Mouse (Mus musculus) lung, embryonic 15.5 days (tissue): ENCODE data around the gene Cldnd2. TPM values are rescaled to one million over a fixed set of nuclear protein-coding genes. Genes with fewer than 3 reads are reported as not detected.

Source experiments
- ATAC-seq: fragments of 200-750 bp; cut with Nextera tagmentation; 2 replicates; pipeline ENCODE4 v1.8.0; 2017; ENCODE audit warnings: moderate number of reproducible peaks, borderline replicate concordance; ENCODE audit not compliant: low FRiP score, low TSS enrichment; ENCODE audit errors: extremely low read depth
- H3K27ac ChIP-seq: fragments of 300-500 bp; sonication (generic); 2 replicates; pipeline ENCODE4 v1.5.1; 2015; ENCODE audit warnings: moderate library complexity, mild to moderate bottlenecking, inconsistent platforms
- H3K27me3 ChIP-seq: fragments of 300-500 bp; sonication (generic); 2 replicates; pipeline ENCODE4 v1.6.1; 2015; ENCODE audit warnings: inconsistent platforms
- H3K36me3 ChIP-seq: fragments of 300-500 bp; sonication (generic); 2 replicates; pipeline ENCODE4 v1.6.1; 2015; ENCODE audit warnings: inconsistent platforms
- H3K4me1 ChIP-seq: fragments of 300-500 bp; sonication (generic); 2 replicates; pipeline ENCODE4 v1.6.1; 2015; ENCODE audit warnings: inconsistent platforms
- H3K4me2 ChIP-seq: fragments of 300-500 bp; sonication (generic); 2 replicates; pipeline ENCODE4 v1.6.1; 2015; ENCODE audit warnings: inconsistent platforms, mild to moderate bottlenecking, moderate library complexity
- H3K4me3 ChIP-seq: fragments of 300-500 bp; sonication (generic); 2 replicates; pipeline ENCODE4 v1.5.1; 2015; ENCODE audit warnings: mild to moderate bottlenecking, inconsistent platforms
- H3K9ac ChIP-seq: fragments of 300-500 bp; sonication (generic); 2 replicates; pipeline ENCODE4 v1.6.1; 2015; ENCODE audit warnings: inconsistent platforms
- H3K9me3 ChIP-seq: fragments of 300-500 bp; sonication (generic); 2 replicates; pipeline ENCODE4 v1.6.1; 2016; ENCODE audit warnings: inconsistent platforms
- WGBS: fragments of 180-500 bp; shearing (Covaris S2); methylation state at CpG from one replicate; pipeline ENCODE4 v1.1.7; 2015; 5-methylcytosine and 5-hydroxymethylcytosine counted together
- polyA plus RNA-seq: library from polyadenylated mRNA; unstranded; fragments of >200 nt; fragmentation: Nextera tagmentation; extraction: Ambion mirVana; gene quantifications from 2 replicates; pipeline ENCODE4 v1.2.1, GENCODE M21; 2015

Cldnd2 gene
- polyA plus RNA-seq, 1 experiment from 2014 or later, result not detected

- H3K36me3 ChIP-seq, result peaks cover 40% of the 10 kb centered on the region
- no peaks in the 10 kb centered on the region for H3K9me3 ChIP-seq
- no peak overlapping the region for H3K27ac ChIP-seq
- no peaks in the 10 kb centered on the region for H3K27me3 ChIP-seq
- no peak for ATAC-seq
- no peak overlapping the region for H3K4me3 ChIP-seq
- no peak overlapping the region for H3K4me2 ChIP-seq
- no peak overlapping the region for H3K9ac ChIP-seq
- H3K4me1 ChIP-seq, result no peaks in the 10 kb centered on the region
- WGBS, result 92% methylated on average over 11 of the region's 11 CpGs
Observed at GRCm38 (mm10) chr7:43451726-43452125, 11.1 kb downstream of the Cldnd2 start.

- Histone ChIP-seq H3K4me3 (no peak overlapping the region), H3K9ac (no peak overlapping the region), H3K36me3 (peaks cover 49% of the 10 kb centered on the region), H3K4me2 (no peak overlapping the region), H3K4me1 (no peaks in the 10 kb centered on the region), H3K27me3 (no peaks in the 10 kb centered on the region), H3K9me3 (no peaks in the 10 kb centered on the region), H3K27ac (no peak overlapping the region)
- WGBS, result 39% methylated on average over 4 of the region's 4 CpGs
- no peak for ATAC-seq
Observed at GRCm38 (mm10) chr7:43452609-43453008, 12.0 kb downstream of the Cldnd2 start.

GRCm38 (mm10) chr7:43453599-43454355, 13.2 kb downstream of the Cldnd2 start:
- 79% methylated on average over 14 of the region's 14 CpGs for WGBS
- Histone ChIP-seq H3K27me3 (no peaks in the 10 kb centered on the region), H3K4me2 (no peak overlapping the region), H3K4me1 (no peaks in the 10 kb centered on the region), H3K4me3 (no peak overlapping the region), H3K36me3 (peaks cover 54% of the 10 kb centered on the region), H3K9me3 (no peaks in the 10 kb centered on the region), H3K9ac (no peak overlapping the region), H3K27ac (no peak overlapping the region)
- ATAC-seq, result no peak

DNA sequence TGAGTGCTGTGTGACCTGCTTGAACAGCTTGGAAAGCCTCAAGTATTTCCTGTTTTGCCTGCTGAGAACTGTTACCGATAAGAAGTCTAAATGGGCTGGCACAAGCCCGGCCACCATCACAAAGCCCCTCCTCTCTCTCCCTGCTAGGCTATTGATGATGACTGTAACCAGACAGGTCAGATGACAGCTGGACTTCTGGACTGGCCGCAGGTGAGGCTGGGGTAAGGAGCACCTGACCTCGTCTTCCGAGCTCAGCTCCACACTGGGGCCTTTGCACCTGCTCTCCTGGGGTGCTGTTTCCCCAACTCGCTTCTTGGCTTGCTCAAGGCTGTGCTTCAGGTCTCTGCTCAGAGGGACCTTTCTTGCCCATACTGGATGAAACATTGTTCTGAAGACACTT, 13.8 kb downstream of the Cldnd2 start:
- no peak for ATAC-seq
- Histone ChIP-seq H3K4me3 (no peak overlapping the region), H3K9me3 (no peaks in the 10 kb centered on the region), H3K9ac (no peak overlapping the region), H3K27ac (no peak overlapping the region), H3K36me3 (peaks cover 54% of the 10 kb centered on the region), H3K4me2 (no peak overlapping the region), H3K4me1 (no peaks in the 10 kb centered on the region), H3K27me3 (no peaks in the 10 kb centered on the region)
- 73% methylated on average over 6 of the region's 6 CpGs for WGBS

DNA sequence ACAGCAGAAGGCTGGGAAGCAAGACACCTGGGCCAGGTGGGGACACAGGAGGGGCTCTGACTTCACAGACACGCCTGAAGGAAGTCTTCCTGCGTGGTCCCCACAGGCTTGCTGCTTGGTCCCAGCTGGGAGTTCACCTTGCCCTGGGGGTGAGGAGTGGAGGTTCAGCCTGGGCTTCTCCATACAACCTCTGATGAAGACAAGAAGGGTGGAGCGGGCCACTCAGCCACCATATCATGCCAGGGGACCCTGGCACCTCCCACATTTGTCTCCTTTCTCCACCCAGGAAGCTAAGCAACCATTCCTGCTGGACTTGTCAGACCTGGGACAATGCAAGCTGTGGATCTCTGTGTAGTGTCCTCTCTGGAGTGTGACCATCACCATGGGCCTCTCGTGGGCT, 22.3 kb downstream of the Cldnd2 start, which contains the start of gene Vsig10l:
TSS of gene Vsig10l (plus strand) at position 301 of the 400 bp plus-strand sequence.
- peaks cover 16% of the 10 kb centered on the region for H3K4me1 ChIP-seq
- ATAC-seq, result no peak
- peaks cover 9% of the 10 kb centered on the region for H3K27me3 ChIP-seq
- 57% methylated on average over 4 of the region's 4 CpGs for WGBS
- no peaks in the 10 kb centered on the region for H3K9me3 ChIP-seq
- H3K4me3 ChIP-seq, result no peak within 1 kb of the TSS
- H3K36me3 ChIP-seq, result 0 out of 2 replicates have a peak, but pooled peaks cover 3% of the 10 kb centered on the region
- H3K4me2 ChIP-seq, result no peak within 1 kb of the TSS
- no peak within 1 kb of the TSS for H3K9ac ChIP-seq
- H3K27ac ChIP-seq, result no peak within 1 kb of the TSS

DNA sequence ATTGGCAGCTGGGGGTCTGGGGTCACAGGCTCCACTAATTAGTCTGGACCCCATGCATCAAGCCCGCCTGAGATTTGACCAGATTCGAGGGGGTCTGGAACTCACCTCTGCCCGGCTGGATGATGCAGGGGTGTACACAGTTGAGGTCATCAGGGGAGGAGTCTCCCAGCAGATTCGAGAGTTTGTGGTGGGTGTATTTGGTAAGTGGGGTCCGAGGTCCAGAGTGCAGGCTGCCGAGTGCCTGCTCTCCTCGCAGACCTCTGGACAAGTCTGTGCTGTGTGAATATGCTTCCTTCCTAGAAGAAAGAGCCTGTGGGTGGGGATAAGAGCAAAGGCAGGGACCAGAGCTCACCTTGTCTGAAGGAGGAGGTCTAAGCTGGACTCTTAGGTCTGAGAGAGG, 23.4 kb downstream of the Cldnd2 start:
- Histone ChIP-seq H3K36me3 (no peaks in the 10 kb centered on the region), H3K27ac (no peak overlapping the region), H3K4me1 (peaks cover 16% of the 10 kb centered on the region), H3K9me3 (no peaks in the 10 kb centered on the region), H3K4me2 (no peak overlapping the region), H3K4me3 (no peak overlapping the region), H3K27me3 (peaks cover 9% of the 10 kb centered on the region), H3K9ac (no peak overlapping the region)
- ATAC-seq, result no peak
- 68% methylated on average over 7 of the region's 7 CpGs for WGBS

DNA sequence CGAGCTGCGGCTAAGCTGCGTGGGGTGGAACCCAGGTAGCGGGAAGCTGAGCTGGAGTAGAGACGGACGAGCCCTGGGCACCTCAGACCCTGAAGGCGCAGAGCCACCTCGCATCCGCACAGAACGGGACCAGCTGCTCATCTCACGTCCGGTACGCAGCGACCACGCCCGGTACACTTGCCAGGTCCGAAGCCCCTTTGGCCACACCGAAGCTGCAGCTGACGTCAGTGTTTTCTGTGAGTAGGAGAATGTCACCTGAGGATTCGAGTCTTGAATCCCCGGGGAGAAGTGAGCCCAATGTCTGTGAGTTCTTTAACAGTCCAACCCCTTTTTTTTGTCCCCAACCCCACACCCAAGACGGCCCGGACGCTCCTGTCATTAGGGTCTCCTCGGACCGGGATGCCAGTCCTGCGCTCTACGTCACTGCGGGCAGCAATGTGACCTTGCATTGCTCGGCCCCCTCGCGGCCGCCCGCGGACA, 24.3 kb downstream of the Cldnd2 start:
- Histone ChIP-seq H3K9ac (peak overlapping the region; percentile 47; the same call in 1 of the 2 replicates), H3K27ac (no peak overlapping the region), H3K4me2 (peak overlapping the region; percentile 95), H3K4me3 (peak overlapping the region; percentile 51), H3K9me3 (no peaks in the 10 kb centered on the region), H3K36me3 (no peaks in the 10 kb centered on the region), H3K27me3 (peaks cover 9% of the 10 kb centered on the region), H3K4me1 (peaks cover 16% of the 10 kb centered on the region)
- 6% methylated on average over 35 of the region's 35 CpGs for WGBS
- no peak; the same call in 1 of the 2 replicates for ATAC-seq

- WGBS, result under 1% methylated on average over 33 of the region's 33 CpGs
- Histone ChIP-seq H3K4me2 (peak overlapping the region; percentile 95), H3K27ac (no peak overlapping the region), H3K4me1 (peaks cover 16% of the 10 kb centered on the region), H3K27me3 (peaks cover 9% of the 10 kb centered on the region), H3K9ac (peak overlapping the region; percentile 47; the same call in 1 of the 2 replicates), H3K9me3 (no peaks in the 10 kb centered on the region), H3K36me3 (no peaks in the 10 kb centered on the region), H3K4me3 (peak overlapping the region; percentile 51)
- peak; percentile 90 for ATAC-seq
Observed at GRCm38 (mm10) chr7:43465344-43466098, 24.9 kb downstream of the Cldnd2 start.

GRCm38 (mm10) chr7:43466099-43466694, 25.6 kb downstream of the Cldnd2 start:
- H3K27me3 ChIP-seq, result peaks cover 9% of the 10 kb centered on the region
- peaks cover 16% of the 10 kb centered on the region for H3K4me1 ChIP-seq
- peak overlapping the region; percentile 24; the same call in 1 of the 2 replicates for H3K9ac ChIP-seq
- ATAC-seq, result peak; percentile 55
- peak overlapping the region; percentile 95 for H3K4me2 ChIP-seq
- no peaks in the 10 kb centered on the region for H3K9me3 ChIP-seq
- 2% methylated on average over 28 of the region's 33 CpGs for WGBS
- H3K36me3 ChIP-seq, result no peaks in the 10 kb centered on the region
- H3K27ac ChIP-seq, result no peak overlapping the region; the same call in 1 of the 2 replicates
- peak overlapping the region; percentile 51 for H3K4me3 ChIP-seq

DNA sequence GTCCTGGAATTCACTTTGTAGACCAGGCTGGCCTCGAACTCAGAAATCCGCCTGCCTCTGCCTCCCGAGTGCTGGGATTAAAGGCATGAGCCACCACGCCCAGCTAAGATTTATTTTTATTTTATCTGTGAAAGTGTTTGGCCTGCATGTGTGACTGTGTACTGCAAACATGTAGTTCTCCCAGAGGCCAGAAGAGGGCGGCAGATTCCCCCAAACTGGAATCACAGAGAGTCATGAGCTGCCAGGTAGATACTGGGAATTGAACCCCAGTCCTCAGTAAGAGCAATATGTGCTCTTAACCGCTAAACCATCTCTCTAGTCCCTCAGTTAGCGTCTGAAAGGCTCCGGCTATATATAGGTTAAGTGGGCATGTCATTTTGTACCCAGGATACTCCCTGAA, 29.8 kb downstream of the Cldnd2 start:
- H3K27me3 ChIP-seq, result peaks cover 5% of the 10 kb centered on the region
- no peak overlapping the region for H3K9ac ChIP-seq
- H3K4me3 ChIP-seq, result no peak overlapping the region
- H3K4me1 ChIP-seq, result peaks cover 9% of the 10 kb centered on the region
- no peak overlapping the region for H3K27ac ChIP-seq
- ATAC-seq, result no peak
- H3K4me2 ChIP-seq, result no peak overlapping the region
- no peaks in the 10 kb centered on the region for H3K9me3 ChIP-seq
- WGBS, result 42% methylated on average over 8 of the region's 8 CpGs
- no peaks in the 10 kb centered on the region for H3K36me3 ChIP-seq

GRCm38 (mm10) chr7:43475706-43476105, 35.1 kb downstream of the Cldnd2 start:
- no peak overlapping the region for H3K9ac ChIP-seq
- no peak for ATAC-seq
- H3K27ac ChIP-seq, result no peak overlapping the region
- WGBS, result 12% methylated on average over 23 of the region's 23 CpGs
- H3K4me3 ChIP-seq, result no peak overlapping the region
- 0 out of 2 replicates have a peak, but pooled peaks cover 3% of the 10 kb centered on the region for H3K4me1 ChIP-seq
- peaks cover 33% of the 10 kb centered on the region for H3K27me3 ChIP-seq
- H3K9me3 ChIP-seq, result no peaks in the 10 kb centered on the region
- no peaks in the 10 kb centered on the region for H3K36me3 ChIP-seq
- no peak overlapping the region for H3K4me2 ChIP-seq
